Mouse (Mus musculus) yolk sac, embryonic 10.5 days (tissue): ENCODE data around the gene Ccdc191.
A peak's percentile ranks its signal among the peaks of the same experiment; 100 is the strongest.

Source experiments
- DNase-seq: peaks from one replicate; pipeline ENCODE4 v3.0.0-alpha.2; 2017; ENCODE audit warnings: low spot score

Ccdc191 gene

DNA sequence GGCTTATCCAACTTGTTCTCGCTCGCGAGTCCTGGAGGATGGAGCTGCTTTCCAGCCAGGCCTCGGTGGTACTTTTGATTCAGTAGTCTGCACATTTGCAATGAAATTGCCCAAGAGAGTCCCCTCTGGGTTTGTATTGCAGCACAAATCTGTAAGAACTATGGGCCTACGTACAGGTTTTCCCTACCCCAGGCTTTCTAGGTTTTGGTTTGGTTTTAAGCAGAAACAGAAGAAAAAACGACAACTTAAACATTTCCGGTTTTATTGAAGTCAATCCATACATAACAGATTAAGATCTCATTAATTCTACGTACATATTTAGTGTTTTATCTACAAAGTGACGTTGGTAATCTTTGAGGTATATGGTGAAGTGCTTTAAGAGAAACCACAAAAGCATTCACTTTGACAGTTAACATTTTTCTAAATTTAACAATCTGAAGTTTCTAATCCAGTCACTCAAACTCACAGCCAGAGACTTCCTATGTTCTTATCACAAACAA is 90.6 kb downstream of the Ccdc191 start:
- peak; percentile 17 for DNase-seq

DNA sequence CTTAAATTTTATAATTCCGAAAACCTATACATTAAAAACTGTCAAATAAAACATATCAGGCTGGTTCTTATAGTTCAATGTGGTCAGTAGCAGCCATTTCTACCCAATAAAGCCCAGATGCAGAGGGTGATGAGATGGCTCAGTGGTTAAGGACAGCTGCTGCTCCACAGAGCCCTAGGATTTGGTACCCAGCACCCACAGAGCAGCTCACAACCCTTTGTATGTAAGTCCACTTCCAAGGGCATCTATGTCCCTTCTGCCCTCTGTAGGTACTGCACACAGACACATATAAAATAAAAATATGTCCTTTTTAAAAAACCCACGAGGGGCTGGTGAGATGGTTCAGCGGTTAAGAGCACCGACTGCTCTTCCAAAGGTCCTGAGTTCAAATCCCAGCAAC is 96.7 kb downstream of the Ccdc191 start:
- DNase-seq: no peak

DNA sequence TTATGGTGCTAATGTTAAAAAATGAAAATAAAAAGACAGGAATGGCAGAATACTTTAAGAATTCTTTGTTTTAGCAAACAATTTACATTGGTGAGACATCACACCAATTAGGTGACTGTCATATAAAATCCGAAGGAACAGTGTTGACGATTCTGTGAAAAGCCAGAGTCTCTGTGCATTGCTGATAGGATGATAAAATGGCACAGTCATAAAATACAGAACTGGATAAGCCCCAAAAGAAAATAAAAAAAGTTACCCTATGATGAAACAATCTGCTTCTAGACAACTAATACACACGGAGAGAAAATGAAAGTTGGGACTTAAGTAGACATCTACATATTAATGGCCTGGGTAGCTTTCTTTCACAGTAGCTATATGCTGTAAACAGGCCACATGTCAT is 105.0 kb downstream of the Ccdc191 start:
- no peak for DNase-seq

DNA sequence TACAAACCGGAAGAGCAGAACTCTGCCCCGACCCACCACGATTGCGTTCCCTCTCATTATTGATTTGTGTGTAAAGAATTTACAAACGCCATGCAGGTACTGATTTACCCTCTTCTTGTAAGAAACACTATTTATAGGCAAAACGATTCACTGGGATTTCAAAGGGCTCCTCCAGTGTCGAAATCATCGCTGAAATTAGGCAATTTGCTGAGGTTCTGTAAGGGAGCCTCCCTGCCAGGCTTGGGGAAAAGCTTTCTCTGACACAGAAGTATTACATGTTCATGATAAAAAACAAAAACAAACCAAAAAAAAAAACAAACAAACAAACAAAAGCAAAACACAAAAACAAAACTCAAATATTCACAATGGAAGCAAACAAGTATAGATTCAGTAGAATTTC is 109.5 kb downstream of the Ccdc191 start:
- DNase-seq: no peak

DNA sequence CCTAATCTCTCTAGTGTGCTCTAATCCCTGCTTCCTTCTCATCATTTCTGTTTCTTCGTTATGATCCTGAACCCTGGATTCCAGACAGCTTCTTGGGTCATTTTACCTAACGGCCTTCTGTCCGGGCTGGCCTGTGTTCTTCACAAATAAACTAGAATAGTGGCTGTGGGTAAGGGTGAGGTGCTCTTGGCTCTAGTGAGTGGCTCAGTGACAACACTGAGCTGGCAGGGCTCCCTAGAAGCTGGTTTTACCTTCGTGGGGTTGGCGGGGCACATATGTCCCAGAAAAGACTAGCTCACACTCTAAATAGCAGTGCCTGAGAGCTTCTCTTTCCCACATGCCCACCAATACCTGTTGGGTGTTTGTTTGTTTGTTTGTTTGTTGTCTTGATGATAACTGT is 109.9 kb downstream of the Ccdc191 start:
- no peak for DNase-seq

DNA sequence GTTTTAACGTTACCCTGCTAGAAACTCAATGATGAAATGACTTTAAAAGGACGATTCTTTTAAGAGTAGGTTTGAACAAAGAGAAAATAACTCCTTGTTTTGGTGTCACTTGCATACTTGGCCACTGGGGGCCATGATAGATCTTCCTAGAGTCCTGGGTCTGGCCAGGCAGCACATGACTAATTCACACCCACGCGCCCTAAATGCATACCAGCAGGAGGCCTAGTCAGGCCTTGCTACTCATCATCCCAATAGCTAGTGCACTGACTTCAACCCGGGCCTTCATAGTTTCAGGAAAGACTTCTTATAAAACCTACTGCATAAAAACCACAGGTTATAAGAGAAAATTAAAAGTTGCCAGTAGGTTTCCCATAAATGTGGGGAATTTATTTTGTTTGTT is 112.5 kb downstream of the Ccdc191 start:
- no peak for DNase-seq

DNA sequence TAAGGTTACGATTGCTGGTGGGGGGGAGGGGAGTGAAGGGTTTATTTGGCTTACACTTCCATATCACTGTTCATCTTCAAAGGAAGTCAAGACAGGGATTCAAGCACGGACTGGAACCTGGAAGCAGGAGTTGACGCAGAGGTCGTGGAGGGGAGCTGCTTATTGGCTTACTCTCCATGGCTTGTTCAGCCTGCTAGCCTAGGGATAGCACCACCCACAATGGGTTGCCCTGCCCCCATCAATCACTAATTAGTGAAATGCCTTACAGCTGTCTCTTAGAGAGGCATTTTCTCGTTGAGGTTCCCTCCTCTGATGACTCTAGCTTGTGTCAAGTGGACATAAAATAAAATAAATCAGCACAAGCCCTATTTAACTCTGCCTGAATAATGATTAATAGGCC is 121.4 kb downstream of the Ccdc191 start:
- DNase-seq: no peak
